Mouse (Mus musculus) embryonic facial prominence, embryonic 10.5 days (tissue): ENCODE measurements around the gene Ntn5. TPM values are rescaled to one million over a fixed set of nuclear protein-coding genes. Genes with fewer than 3 reads are reported as not detected.

Source experiments
- DNase-seq: peaks from one replicate; pipeline ENCODE4 v3.0.0-alpha.2; 2017; ENCODE audit warnings: low spot score
- H3K27ac ChIP-seq: fragments of 300-500 bp; sonication (generic); replicated peaks from 2 replicates; pipeline ENCODE4 v1.5.1; 2016; ENCODE audit warnings: mild to moderate bottlenecking
- H3K27me3 ChIP-seq: fragments of 300-500 bp; sonication (generic); replicated peaks from 2 replicates; pipeline ENCODE4 v1.6.1; 2016; ENCODE audit warnings: low read depth, mild to moderate bottlenecking; ENCODE audit not compliant: poor library complexity, severe bottlenecking
- H3K36me3 ChIP-seq: fragments of 300-500 bp; sonication (generic); replicated peaks from 2 replicates; pipeline ENCODE4 v1.6.1; 2016; ENCODE audit warnings: mild to moderate bottlenecking, moderate library complexity
- H3K4me1 ChIP-seq: fragments of 300-500 bp; sonication (generic); 2 replicates; pipeline ENCODE4 v1.6.1; 2016
- H3K4me3 ChIP-seq: fragments of 300-500 bp; sonication (generic); 2 replicates; pipeline ENCODE4 v1.5.1; 2016; ENCODE audit warnings: mild to moderate bottlenecking, moderate library complexity
- H3K9me3 ChIP-seq: fragments of 300-500 bp; sonication (generic); 2 replicates; pipeline ENCODE4 v1.6.1; 2016; ENCODE audit warnings: mild to moderate bottlenecking
- WGBS: fragments of 180-500 bp; shearing (Covaris S2); methylation state at CpG from one replicate; pipeline ENCODE4 v1.1.7; 2016; 5-methylcytosine and 5-hydroxymethylcytosine counted together
- polyA plus RNA-seq: library from polyadenylated mRNA; unstranded; fragments of >200 nt; fragmentation: Nextera tagmentation; extraction: Ambion mirVana; gene quantifications from 2 replicates; pipeline ENCODE4 v1.2.1, GENCODE M21; 2016

The Ntn5 gene
- polyA plus RNA-seq, 1 experiment from 2014 or later: 0.42 TPM

DNA sequence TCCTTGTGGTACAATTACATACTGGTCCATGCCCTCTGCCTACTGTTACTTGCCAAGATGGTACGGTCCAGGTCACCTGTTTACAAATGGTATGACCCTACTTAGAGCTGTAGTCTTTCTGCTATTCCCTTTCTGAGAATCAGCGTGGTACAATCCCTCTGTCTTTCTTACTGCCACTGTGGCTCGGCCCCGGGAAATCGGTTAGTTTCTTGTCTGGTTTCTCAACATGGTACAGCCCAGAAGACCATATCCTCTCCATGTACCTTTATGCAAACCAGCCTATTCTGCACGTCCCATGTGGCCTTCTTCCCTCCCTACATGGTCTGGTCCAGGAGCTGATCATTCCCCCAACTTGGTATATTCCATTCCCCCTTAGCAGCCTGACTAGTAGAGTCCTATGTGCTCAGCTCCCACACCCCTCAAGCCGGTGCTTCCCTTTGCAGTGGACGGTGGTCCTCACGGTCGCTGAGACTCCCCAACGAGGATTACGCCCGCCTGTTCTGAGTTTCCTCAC, 20.3 kb downstream of the Ntn5 start:
- H3K4me1 ChIP-seq: peaks cover 85% of the 10 kb centered on the region
- H3K4me3 ChIP-seq: peak overlapping the region; percentile 76
- H3K36me3 ChIP-seq: no peaks in the 10 kb centered on the region
- WGBS: under 1% methylated on average over 13 of the region's 13 CpGs
- H3K9me3 ChIP-seq: no peaks in the 10 kb centered on the region
- DNase-seq: peak; percentile 76
- H3K27ac ChIP-seq: peak overlapping the region; percentile 88
- peaks cover 32% of the 10 kb centered on the region for H3K27me3 ChIP-seq

DNA sequence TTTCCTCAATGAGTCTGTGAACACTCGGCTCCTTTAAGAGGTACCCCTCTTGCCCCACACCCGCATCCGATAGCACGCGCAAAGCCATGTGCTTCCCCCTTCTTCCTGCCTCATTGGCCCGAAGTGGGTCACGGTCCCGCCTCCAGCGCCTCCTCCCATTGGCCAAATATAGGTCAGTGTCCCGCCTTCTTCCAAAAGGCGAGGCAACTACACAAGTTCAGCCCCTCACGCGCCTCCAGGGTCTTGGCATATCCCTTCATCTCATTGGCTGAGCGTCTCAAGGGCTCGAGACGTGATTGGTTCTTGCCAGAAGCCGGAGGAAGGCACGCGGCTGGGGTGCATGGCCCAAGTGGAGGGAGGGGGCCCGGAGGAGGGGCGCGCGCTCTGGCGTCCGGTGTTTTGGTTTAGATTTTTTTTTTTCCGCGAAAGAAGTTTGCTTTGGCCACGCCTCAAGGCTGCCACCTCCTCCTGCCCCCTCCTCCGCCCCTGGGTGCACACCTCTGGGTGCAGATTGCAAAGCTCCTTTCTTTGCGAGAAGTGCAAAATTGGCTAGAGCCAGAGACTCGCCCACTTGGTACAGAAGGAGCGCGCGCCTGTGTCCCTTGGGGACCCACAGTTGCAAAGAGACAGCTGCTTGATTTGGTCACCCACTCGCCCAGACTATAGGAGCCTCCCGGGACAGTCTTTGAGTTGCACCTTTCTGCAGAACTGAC, 21.1 kb downstream of the Ntn5 start, which contains the start of gene Dbp:
Gene Dbp, plus strand, starts transcription at position 359 of the 713 bp plus-strand sequence.
- under 1% methylated on average over 36 of the region's 36 CpGs for WGBS

DNA sequence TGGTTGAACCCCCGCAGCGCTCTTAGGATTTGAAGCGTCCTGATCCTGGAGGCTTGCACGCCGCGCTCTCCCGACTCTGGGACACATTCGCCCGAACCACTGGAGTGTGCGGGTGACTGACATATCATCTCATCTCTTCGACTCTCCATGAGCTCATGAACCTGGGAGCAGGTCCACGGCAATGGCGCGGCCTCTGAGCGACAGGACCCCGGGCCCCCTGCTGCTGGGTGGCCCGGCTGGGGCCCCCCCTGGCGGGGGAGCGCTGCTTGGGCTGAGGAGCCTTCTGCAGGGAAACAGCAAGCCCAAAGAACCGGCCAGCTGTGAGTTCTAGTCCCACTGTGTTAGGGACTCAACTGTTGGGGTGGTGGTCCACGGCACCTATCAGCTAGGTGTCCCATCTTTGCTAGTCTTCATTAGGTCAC, 21.6 kb downstream of the Ntn5 start:
- H3K36me3 ChIP-seq: peaks cover 13% of the 10 kb centered on the region
- peak overlapping the region; percentile 76 for H3K4me3 ChIP-seq
- peaks cover 19% of the 10 kb centered on the region for H3K27me3 ChIP-seq
- no peaks in the 10 kb centered on the region for H3K9me3 ChIP-seq
- peak overlapping the region; percentile 89 for H3K27ac ChIP-seq
- H3K4me1 ChIP-seq: peaks cover 85% of the 10 kb centered on the region
- DNase-seq: peak; percentile 64
- under 1% methylated on average over 21 of the region's 21 CpGs for WGBS

More for the DNA sequence above, 21.1 kb downstream of the Ntn5 start, which contains the start of gene Dbp:
- Histone ChIP-seq H3K36me3 (peaks cover 7% of the 10 kb centered on the region), H3K4me3 (peak within 1 kb of the TSS; percentile 76), H3K4me1 (peaks cover 85% of the 10 kb centered on the region), H3K27me3 (peaks cover 25% of the 10 kb centered on the region), H3K9me3 (no peaks in the 10 kb centered on the region), H3K27ac (peak within 1 kb of the TSS; percentile 89)
- peak; percentile 99 for DNase-seq

DNA sequence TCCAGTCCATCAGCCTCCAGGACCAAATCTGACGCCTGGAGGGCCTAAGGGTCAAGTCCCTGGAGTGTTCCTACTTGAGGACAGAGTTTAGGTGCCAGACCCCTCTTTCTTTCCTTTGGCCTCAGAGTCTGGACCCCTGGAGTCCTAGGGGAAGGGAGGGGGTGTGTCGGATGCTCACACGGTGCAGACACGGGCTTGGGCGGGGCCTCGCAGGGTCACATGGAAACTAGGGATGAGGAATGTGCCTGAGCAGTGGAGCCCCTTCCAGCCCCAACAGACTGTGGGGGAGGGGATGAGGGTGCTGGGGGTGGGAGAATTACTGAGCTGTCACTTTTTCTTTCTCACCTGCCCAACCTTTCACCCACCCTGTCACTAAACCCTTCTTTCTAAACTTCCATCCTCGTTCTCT, 22.1 kb downstream of the Ntn5 start:
- H3K27me3 ChIP-seq: peaks cover 15% of the 10 kb centered on the region
- H3K27ac ChIP-seq: peak overlapping the region; percentile 89
- H3K4me3 ChIP-seq: peak overlapping the region; percentile 76
- 0% methylated on average over 7 of the region's 7 CpGs for WGBS
- no peaks in the 10 kb centered on the region for H3K9me3 ChIP-seq
- peaks cover 17% of the 10 kb centered on the region for H3K36me3 ChIP-seq
- peaks cover 82% of the 10 kb centered on the region for H3K4me1 ChIP-seq
- DNase-seq: peak; percentile 80

DNA sequence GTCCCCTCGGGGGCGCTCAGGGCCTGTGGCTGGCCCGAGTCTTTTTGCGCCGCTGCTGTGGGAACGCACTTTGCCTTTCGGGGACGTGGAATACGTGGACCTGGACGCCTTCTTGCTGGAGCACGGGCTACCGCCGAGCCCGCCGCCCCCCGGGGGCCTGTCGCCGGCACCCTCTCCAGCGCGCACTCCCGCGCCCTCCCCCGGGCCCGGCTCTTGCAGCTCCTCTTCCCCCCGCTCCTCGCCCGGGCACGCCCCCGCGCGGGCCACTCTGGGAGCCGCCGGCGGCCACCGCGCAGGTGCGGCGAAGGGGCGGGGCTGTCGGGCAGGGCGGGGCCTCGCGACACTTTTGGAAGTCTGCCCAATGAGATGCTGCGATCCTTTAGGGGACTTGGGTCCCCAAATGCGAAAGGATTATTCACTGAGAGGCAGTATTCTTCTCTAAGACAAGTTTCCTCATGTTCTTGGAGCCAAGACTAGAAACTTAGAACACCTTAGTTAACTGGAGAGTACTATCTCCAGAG, 23.0 kb downstream of the Ntn5 start:
- under 1% methylated on average over 45 of the region's 45 CpGs for WGBS
- peaks cover 26% of the 10 kb centered on the region for H3K36me3 ChIP-seq
- H3K4me3 ChIP-seq: peak overlapping the region; percentile 76
- peak; percentile 93 for DNase-seq
- H3K27me3 ChIP-seq: peaks cover 6% of the 10 kb centered on the region; the same call in 1 of the 2 replicates
- peak overlapping the region; percentile 89 for H3K27ac ChIP-seq
- H3K9me3 ChIP-seq: no peaks in the 10 kb centered on the region
- H3K4me1 ChIP-seq: peaks cover 75% of the 10 kb centered on the region

DNA sequence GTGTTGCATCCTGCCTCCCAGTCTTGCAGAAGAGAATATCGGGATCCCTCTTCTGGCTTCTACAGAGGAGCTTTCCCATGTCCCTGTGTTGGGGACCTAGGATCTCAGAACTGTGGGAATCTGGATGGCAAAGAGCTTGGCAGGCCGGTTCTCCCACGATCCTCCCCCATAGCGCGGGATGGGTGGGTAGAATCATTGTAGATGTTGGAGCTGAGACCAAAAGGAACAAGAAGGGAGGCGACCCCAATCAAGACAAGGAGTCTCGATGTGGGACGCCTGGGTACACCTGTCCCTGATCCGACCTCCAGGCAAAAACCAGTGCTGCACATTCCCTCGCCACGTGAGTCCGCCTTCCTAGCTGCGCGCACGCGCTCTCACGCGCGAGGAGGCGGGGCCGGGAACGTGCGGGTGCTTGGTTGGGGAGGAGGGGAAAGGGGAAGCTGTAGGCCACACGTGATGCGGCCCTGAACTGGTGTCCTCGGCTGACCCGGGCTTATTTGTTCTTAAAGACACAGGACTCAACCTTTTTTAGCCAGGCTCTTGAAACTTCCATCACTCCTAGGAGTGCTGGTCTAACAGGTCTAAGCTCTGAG, 23.6 kb downstream of the Ntn5 start:
- Histone ChIP-seq H3K4me1 (peaks cover 75% of the 10 kb centered on the region), H3K9me3 (no peaks in the 10 kb centered on the region), H3K27ac (peak overlapping the region; percentile 89), H3K36me3 (peaks cover 33% of the 10 kb centered on the region), H3K27me3 (peaks cover 4% of the 10 kb centered on the region; the same call in 1 of the 2 replicates), H3K4me3 (peak overlapping the region; percentile 76)
- WGBS: 2% methylated on average over 27 of the region's 27 CpGs
- DNase-seq: peak; percentile 95

DNA sequence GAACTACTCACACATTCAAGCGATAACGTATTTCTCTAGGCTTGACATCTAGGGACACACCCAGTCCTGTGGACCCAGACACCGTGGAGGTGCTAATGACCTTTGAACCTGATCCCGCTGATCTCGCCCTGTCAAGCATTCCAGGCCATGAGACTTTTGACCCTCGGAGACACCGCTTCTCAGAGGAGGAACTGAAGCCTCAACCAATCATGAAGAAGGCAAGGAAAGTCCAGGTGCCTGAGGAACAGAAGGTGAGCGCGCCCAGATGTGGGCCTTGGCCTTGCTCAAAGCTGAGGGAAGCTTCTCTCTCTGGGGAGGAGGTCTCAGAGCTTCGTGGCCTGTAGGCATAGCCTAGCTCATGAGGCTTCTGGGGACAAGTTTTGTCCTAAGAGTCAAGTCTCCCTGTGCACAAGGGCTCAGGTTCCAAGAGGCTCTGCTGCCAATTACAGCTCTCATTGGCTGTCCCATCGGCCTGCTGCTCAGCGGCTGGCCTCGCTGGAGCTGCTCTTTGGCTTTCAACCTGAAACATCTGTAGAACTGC, 24.5 kb downstream of the Ntn5 start:
- peak overlapping the region; percentile 89 for H3K27ac ChIP-seq
- H3K27me3 ChIP-seq: no peaks in the 10 kb centered on the region
- peaks cover 68% of the 10 kb centered on the region for H3K4me1 ChIP-seq
- peak overlapping the region; percentile 76 for H3K4me3 ChIP-seq
- WGBS: 41% methylated on average over 13 of the region's 13 CpGs
- DNase-seq: peak; percentile 50
- peaks cover 41% of the 10 kb centered on the region for H3K36me3 ChIP-seq
- no peaks in the 10 kb centered on the region for H3K9me3 ChIP-seq

DNA sequence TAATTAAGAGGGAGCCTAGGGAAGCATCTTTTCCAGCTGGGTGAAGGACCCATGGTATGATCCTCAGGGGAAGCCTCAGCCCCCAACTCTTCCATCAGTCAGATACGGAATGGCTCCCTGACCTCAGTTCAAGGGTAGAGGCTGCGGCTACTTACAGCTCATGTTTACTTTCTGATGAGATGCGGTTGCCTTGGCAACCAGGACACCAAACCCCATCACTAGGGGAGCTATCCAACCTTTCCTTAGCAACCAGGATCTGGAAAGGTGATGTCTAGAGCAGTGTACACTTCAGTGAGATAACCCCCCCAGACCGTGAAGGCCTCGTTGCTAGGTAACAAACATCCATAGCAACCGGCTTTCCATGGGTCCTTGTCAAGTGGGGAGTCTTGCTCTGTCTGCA, 25.2 kb downstream of the Ntn5 start:
- H3K4me1 ChIP-seq: peaks cover 68% of the 10 kb centered on the region
- H3K9me3 ChIP-seq: no peaks in the 10 kb centered on the region
- peaks cover 49% of the 10 kb centered on the region for H3K36me3 ChIP-seq
- DNase-seq: peak; percentile 59
- peak overlapping the region; percentile 89; the same call in 1 of the 2 replicates for H3K27ac ChIP-seq
- H3K27me3 ChIP-seq: no peaks in the 10 kb centered on the region
- H3K4me3 ChIP-seq: peak overlapping the region; percentile 76; the same call in 1 of the 2 replicates
- WGBS: 58% methylated on average over 6 of the region's 6 CpGs

DNA sequence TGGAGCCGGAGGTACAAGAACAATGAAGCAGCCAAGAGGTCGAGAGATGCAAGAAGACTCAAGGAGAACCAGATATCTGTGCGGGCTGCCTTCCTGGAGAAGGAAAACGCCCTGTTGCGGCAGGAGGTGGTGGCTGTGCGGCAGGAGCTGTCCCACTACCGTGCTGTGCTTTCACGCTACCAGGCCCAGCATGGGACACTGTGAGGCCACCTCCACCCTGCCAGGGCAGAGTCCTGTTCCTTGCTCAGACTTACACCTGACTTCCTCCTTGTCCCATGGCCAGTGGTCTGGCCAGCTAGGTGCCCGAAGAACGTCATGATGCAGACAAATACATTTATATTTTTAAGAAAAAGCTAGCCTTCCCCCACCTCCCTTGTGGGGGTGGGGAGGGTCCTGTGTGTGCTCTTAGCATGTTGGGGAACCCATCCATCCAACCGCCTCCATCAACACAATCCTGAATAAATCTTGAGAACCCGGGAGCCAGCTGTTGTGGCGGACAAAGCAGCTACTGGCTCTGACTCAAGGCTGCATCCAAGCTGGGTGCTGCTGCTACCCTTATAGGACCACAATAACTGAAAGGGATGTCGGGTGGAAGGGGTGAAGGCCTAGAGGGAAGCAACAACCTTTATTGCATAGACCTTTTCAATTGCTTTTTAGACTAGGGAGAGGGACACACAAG, 26.0 kb downstream of the Ntn5 start:
- Histone ChIP-seq H3K36me3 (peaks cover 52% of the 10 kb centered on the region), H3K4me3 (peak overlapping the region; percentile 5; the same call in 1 of the 2 replicates), H3K27me3 (no peaks in the 10 kb centered on the region), H3K27ac (peak overlapping the region; percentile 37; the same call in 1 of the 2 replicates), H3K9me3 (no peaks in the 10 kb centered on the region), H3K4me1 (peaks cover 72% of the 10 kb centered on the region)
- no peak for DNase-seq
- WGBS: 82% methylated on average over 14 of the region's 14 CpGs

DNA sequence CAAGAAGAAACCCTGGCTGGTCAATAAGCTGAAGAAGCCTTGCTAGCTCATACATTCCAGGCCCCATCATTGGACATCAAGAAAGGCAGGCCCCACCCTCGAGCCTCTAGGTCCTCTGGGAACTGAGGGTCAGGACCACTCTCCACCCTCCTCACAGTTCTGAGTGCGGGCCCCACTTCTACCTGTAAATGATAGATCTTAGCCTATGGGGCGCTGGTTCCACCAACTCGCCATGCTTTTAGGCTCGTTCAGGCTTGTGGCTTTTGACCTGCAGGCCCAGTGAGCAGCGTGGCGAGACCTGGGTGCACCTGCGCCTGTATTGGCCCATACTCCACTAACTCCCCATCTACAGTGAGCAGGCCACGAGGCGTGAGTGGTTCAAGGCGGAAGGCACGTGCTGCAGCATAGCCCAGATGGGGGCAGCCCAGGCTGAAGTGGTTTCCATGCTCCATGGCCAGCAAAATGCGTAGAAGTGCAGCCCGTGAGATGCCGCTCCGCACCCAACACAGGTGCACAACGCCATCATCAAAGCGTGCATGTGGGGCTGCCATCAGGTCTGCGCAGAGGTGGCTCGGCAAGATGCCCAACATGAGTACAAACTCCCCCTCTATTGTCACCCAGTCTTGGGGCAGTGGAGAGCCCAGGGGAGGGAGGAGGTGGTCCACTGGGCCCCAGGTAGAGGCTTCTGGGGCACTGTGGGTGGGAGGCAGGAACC, 26.8 kb downstream of the Ntn5 start:
- 91% methylated on average over 20 of the region's 20 CpGs for WGBS

DNA sequence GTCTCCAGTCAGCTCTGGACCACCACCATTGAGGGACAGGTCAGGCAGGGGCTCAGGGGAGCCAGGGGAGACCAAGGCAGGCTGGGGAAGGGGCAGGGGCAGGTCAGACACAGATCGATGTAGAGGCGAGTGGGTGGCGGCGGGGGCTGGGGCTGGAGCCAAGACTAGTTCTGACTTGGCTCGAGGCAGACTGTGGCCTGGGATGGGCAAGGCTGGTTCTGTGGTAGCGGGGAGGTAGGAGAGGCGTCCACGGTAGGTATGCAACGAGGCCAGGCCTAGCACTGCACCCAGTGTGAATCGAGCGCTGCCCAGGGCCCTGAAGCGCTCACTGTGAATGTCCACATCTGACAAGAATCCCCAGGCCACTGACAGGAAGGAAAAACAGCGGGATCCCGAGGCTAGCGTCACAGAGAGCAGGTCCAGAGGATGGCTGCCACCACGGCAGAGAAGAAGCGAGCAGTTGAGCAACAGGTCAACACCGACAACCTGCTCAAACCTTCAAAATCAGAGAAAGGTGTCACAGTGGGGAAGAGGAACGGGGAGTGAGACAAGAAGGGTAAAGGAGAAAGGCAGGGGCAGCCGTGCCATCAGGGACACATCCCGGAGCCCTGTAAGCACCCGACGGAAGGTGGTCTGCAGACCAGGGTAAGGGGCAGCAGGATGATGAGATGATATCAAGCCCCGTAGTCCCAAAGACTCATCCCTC, 27.6 kb downstream of the Ntn5 start:
- no peak overlapping the region for H3K27ac ChIP-seq
- H3K9me3 ChIP-seq: no peaks in the 10 kb centered on the region
- no peak overlapping the region for H3K4me3 ChIP-seq
- H3K4me1 ChIP-seq: peaks cover 74% of the 10 kb centered on the region
- WGBS: 91% methylated on average over 24 of the region's 24 CpGs
- peaks cover 52% of the 10 kb centered on the region for H3K36me3 ChIP-seq
- no peak for DNase-seq
- no peaks in the 10 kb centered on the region for H3K27me3 ChIP-seq

More for the DNA sequence above, 26.8 kb downstream of the Ntn5 start:
- Histone ChIP-seq H3K36me3 (peaks cover 52% of the 10 kb centered on the region), H3K4me1 (peaks cover 74% of the 10 kb centered on the region), H3K27ac (no peak overlapping the region), H3K9me3 (no peaks in the 10 kb centered on the region), H3K4me3 (no peak overlapping the region), H3K27me3 (no peaks in the 10 kb centered on the region)
- DNase-seq: no peak
